Mouse (Mus musculus): Measurements from ENCODE around the gene Eefsec. TPM values are rescaled to one million over a fixed set of nuclear protein-coding genes. Genes with fewer than 3 reads are reported as not detected.

The Eefsec gene
- polyA plus RNA-seq, 1 experiment from 2014 or later, result 41.3 TPM

DNA sequence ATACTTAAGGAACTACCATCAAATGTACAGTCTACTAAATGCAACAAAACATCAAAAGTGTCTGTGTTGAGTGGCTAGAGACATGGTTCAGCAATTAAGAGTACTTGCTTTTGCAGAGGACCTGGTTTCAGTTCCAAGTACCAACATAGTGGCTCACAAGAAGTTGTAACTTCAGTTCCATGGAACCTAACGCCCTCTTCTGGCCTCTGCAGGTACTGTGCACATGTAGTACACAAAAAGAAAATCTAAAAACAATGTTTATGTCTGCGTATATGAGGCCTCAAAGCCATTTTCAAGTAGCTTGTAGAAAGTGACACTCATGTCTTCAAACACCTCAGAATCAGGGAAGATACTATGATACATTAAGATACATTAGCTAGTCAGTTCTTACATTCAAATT, 48.4 kb downstream of the Eefsec start:
- Histone ChIP-seq H3K27ac (ENCODE audit: low read depth, low read length) (no peak overlapping the region), H3K9ac (ENCODE audit: low read length) (no peak overlapping the region), H3K27me3 (ENCODE audit: control insufficient read depth, insufficient read depth, low read length) (no peaks in the 10 kb centered on the region), H3K4me2 (ENCODE audit: low read depth, low read length, severe bottlenecking) (no peak overlapping the region), H3K9me3 (ENCODE audit: control insufficient read depth, low read length) (no peaks in the 10 kb centered on the region), H3K4me3 (ENCODE audit: low read depth, low read length) (no peak overlapping the region), H3K4me1 (replicated peaks; ENCODE audit: control insufficient read depth, insufficient read depth, low read length) (0 out of 2 replicates have a peak, but pooled peaks cover 3% of the 10 kb centered on the region), H3K36me3 (ENCODE audit: control insufficient read depth, insufficient read depth, low read length) (no peaks in the 10 kb centered on the region)
- ATAC-seq (replicated peaks; ENCODE audit: low FRiP score) (no peak), DNase-seq (ENCODE audit: low spot score) (no peak)
- WGBS, result 73% methylated on average over 2 of the region's 2 CpGs

DNA sequence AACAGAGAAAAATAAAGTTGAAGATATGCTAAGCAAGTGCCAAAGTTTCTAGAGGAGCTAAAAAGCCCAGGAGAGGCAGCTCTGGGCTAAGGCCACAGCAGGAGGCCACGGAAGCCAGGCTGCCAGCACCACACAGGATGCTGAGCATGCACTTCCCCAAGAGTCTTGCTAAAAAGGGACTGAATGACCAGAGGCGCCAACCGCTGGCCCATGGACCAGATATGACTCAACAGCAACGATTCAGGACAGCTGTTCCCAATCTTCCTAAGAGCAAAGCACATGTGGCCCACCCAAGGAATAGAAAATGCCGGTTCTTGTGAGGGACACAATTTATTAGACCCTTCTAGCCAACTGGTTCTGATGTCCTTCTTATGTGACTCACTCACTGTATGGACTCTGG, 57.4 kb downstream of the Eefsec start:
- DNase-seq (ENCODE audit: low spot score) (no peak), ATAC-seq (replicated peaks; ENCODE audit: low FRiP score) (no peak)
- no peak overlapping the region for H3K4me2 ChIP-seq (ENCODE audit: low read depth, low read length, severe bottlenecking)
- H3K27me3 ChIP-seq (ENCODE audit: control insufficient read depth, insufficient read depth, low read length), result no peaks in the 10 kb centered on the region
- no peak overlapping the region for H3K4me3 ChIP-seq (ENCODE audit: low read depth, low read length)
- no peaks in the 10 kb centered on the region for H3K36me3 ChIP-seq (ENCODE audit: control insufficient read depth, insufficient read depth, low read length)
- 57% methylated on average over 5 of the region's 5 CpGs for WGBS
- no peak overlapping the region for H3K9ac ChIP-seq (ENCODE audit: low read length)
- peaks cover 18% of the 10 kb centered on the region for H3K4me1 ChIP-seq (replicated peaks; ENCODE audit: control insufficient read depth, insufficient read depth, low read length)
- H3K9me3 ChIP-seq (ENCODE audit: control insufficient read depth, low read length), result no peaks in the 10 kb centered on the region
- H3K27ac ChIP-seq (ENCODE audit: low read depth, low read length), result peak overlapping the region; percentile 21; the same call in 1 of the 2 replicates

DNA sequence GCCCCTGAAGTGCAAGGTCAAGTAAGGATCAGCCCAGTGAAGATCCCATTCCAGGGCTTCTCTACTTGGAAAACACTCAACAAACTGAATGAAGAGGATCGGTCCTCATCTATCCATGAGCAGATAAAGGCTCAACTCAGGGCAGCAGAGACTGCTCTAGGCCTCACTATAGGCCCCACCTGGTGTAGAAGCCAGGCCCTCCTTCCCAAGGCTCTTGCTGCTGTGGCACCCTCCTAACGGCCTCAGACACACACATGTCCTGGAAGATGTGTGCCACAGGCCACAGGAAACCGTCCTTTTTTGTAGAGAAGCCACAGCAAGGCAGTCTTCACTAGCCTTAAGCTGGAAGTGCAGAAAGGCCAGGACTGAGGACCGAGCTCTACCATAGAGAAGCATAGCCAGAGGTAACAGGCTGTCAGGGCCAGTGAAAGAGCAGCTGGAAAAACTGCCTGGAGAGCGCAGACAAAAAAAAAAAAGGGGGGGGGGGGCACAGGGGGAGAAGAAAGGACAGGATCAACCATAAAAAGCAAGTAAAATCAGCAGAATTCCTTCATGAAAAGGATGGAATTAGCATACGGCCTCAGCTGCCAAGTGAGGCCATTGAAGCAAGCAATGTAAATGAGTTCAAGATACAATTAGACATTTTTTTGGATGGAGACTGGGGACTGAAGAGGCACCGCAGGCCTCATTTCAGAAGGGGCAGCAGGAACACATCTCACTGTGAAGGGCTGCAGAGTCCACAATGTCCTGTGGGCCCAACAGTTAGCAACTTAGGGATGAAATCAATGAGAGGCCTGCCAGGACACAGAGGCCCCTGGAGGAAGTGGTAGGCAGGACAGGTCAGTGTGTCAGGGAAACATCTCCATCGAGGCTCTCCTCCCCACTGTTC, 58.3 kb downstream of the Eefsec start:
- Histone ChIP-seq H3K4me2 (ENCODE audit: low read depth, low read length, severe bottlenecking) (0 out of 2 replicates have a peak overlapping the region, but pooled peaks have one; percentile 15), H3K27me3 (ENCODE audit: control insufficient read depth, insufficient read depth, low read length) (no peaks in the 10 kb centered on the region), H3K4me3 (ENCODE audit: low read depth, low read length) (no peak overlapping the region), H3K4me1 (replicated peaks; ENCODE audit: control insufficient read depth, insufficient read depth, low read length) (peaks cover 18% of the 10 kb centered on the region), H3K36me3 (ENCODE audit: control insufficient read depth, insufficient read depth, low read length) (no peaks in the 10 kb centered on the region), H3K27ac (ENCODE audit: low read depth, low read length) (peak overlapping the region; percentile 83), H3K9me3 (ENCODE audit: control insufficient read depth, low read length) (no peaks in the 10 kb centered on the region), H3K9ac (ENCODE audit: low read length) (peak overlapping the region; percentile 35)
- ATAC-seq (replicated peaks; ENCODE audit: low FRiP score), result peak; percentile 63
- no peak for DNase-seq (ENCODE audit: low spot score)
- WGBS, result 44% methylated on average over 8 of the region's 8 CpGs

DNA sequence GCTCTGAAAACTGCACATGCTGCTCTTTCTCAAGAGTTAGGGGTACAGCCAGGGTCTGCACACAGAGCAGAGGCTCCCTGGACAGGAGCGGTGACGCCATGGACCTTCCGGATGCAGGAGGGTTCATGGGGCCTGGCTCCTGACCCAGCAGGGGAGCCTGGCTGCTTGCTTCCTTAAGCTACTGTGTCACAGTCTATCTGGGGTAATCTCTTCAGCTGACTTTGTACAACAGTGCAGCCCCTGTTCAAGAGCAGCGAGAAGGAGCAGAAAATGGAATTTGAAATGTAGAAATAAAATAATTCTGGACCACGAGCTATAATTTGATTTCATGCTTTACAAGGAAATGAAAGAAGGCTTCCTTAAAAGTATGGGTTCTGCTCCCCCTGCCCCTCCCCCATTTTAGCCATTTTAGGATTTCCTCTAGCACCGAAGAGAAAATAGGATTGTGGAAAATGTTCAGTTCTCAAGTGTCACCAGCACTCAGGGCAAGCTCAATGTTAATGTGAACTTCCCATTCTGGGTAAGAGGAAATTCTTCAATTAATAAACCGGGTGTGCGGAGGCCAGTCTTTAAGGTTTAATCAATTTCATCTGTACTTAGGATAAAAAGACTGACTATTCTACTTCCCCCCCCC, 61.8 kb downstream of the Eefsec start:
- no peak overlapping the region for H3K9ac ChIP-seq (ENCODE audit: low read length)
- H3K27ac ChIP-seq (ENCODE audit: low read depth, low read length), result no peak overlapping the region
- H3K4me3 ChIP-seq (ENCODE audit: low read depth, low read length), result no peak overlapping the region
- no peak for DNase-seq (ENCODE audit: low spot score)
- WGBS, result 68% methylated on average over 8 of the region's 8 CpGs
- peaks cover 18% of the 10 kb centered on the region for H3K4me1 ChIP-seq (replicated peaks; ENCODE audit: control insufficient read depth, insufficient read depth, low read length)
- no peak for ATAC-seq (replicated peaks; ENCODE audit: low FRiP score)
- no peak overlapping the region for H3K4me2 ChIP-seq (ENCODE audit: low read depth, low read length, severe bottlenecking)
- no peaks in the 10 kb centered on the region for H3K9me3 ChIP-seq (ENCODE audit: control insufficient read depth, low read length)
- no peaks in the 10 kb centered on the region for H3K36me3 ChIP-seq (ENCODE audit: control insufficient read depth, insufficient read depth, low read length)
- H3K27me3 ChIP-seq (ENCODE audit: control insufficient read depth, insufficient read depth, low read length), result no peaks in the 10 kb centered on the region

DNA sequence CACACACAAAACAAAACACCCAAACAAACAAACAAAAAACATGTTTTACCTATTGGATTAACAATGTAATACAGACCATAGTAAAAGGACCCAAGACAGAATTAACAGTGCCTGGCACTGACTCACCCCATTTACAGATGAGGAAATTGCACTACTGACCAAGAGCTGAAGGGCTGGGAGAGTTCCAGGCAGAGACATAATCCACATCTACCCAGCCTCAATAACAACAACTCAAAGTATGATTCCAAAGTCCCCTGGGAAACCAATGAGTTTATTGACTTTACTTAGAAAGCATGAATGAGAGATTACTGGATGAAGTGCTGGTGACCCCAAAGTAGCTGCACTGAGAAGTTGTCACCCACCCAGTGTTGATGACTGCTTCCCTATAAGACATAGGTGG, 62.6 kb downstream of the Eefsec start:
- H3K9ac ChIP-seq (ENCODE audit: low read length), result no peak overlapping the region
- H3K4me1 ChIP-seq (replicated peaks; ENCODE audit: control insufficient read depth, insufficient read depth, low read length), result peaks cover 16% of the 10 kb centered on the region
- no peaks in the 10 kb centered on the region for H3K36me3 ChIP-seq (ENCODE audit: control insufficient read depth, insufficient read depth, low read length)
- no peaks in the 10 kb centered on the region for H3K27me3 ChIP-seq (ENCODE audit: control insufficient read depth, insufficient read depth, low read length)
- H3K4me3 ChIP-seq (ENCODE audit: low read depth, low read length), result no peak overlapping the region
- DNase-seq (ENCODE audit: low spot score), result no peak
- no peak for ATAC-seq (replicated peaks; ENCODE audit: low FRiP score)
- no peak overlapping the region for H3K4me2 ChIP-seq (ENCODE audit: low read depth, low read length, severe bottlenecking)
- no peaks in the 10 kb centered on the region for H3K9me3 ChIP-seq (ENCODE audit: control insufficient read depth, low read length)
- H3K27ac ChIP-seq (ENCODE audit: low read depth, low read length), result no peak overlapping the region

DNA sequence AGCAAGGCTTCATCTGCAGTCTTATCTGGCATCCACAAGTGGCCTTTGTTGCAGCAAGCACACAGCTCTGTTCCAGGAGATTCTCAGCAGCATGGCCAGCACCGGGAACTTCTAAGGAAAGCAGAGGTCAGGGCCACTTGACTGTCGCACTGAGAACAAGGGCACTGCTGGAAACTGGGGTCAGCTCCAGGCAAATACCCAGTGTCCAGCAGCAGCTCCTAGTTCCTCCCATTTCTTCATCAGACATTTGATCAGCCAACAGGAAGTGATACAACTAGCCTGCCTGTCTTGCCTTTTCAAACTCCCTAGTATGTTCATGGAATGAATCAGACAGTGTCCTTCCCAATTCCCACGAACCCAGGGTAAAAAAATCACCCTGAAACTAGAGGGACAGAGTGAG, 66.6 kb downstream of the Eefsec start:
- H3K4me1 ChIP-seq (replicated peaks; ENCODE audit: control insufficient read depth, insufficient read depth, low read length), result no peaks in the 10 kb centered on the region; the same call in 1 of the 2 replicates
- H3K27me3 ChIP-seq (ENCODE audit: control insufficient read depth, insufficient read depth, low read length), result no peaks in the 10 kb centered on the region
- no peaks in the 10 kb centered on the region; the same call in 1 of the 2 replicates for H3K36me3 ChIP-seq (ENCODE audit: control insufficient read depth, insufficient read depth, low read length)
- 43% methylated on average over 3 of the region's 3 CpGs for WGBS
- DNase-seq (ENCODE audit: low spot score) (no peak), ATAC-seq (replicated peaks; ENCODE audit: low FRiP score) (no peak)
- no peak overlapping the region for H3K4me3 ChIP-seq (ENCODE audit: low read depth, low read length)
- H3K4me2 ChIP-seq (ENCODE audit: low read depth, low read length, severe bottlenecking), result no peak overlapping the region
- no peak overlapping the region for H3K9ac ChIP-seq (ENCODE audit: low read length)
- no peaks in the 10 kb centered on the region for H3K9me3 ChIP-seq (ENCODE audit: control insufficient read depth, low read length)
- no peak overlapping the region for H3K27ac ChIP-seq (ENCODE audit: low read depth, low read length)

DNA sequence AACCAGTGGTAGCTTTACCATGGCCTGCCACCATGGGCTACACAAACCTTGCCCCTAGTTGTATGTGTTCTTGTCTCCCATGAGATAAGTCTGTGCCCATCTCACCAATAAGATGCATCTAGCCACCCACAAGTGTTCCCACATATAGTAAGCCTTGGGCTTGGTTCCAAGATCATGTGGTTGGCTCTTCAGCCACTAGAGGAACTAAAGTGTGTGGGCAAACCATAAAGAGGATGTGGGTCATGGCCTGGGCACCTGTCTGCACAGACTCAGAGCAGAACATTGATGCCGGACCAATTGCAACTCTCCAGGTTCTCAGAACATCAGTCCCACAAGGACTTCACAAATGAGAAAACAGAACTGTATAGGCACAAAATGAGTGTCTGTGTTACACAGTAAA, 67.5 kb downstream of the Eefsec start:
- 89% methylated on average over 1 of the region's 1 CpGs for WGBS
- H3K27ac ChIP-seq (ENCODE audit: low read depth, low read length), result no peak overlapping the region
- no peaks in the 10 kb centered on the region; the same call in 1 of the 2 replicates for H3K36me3 ChIP-seq (ENCODE audit: control insufficient read depth, insufficient read depth, low read length)
- H3K9me3 ChIP-seq (ENCODE audit: control insufficient read depth, low read length), result no peaks in the 10 kb centered on the region
- no peak overlapping the region for H3K4me2 ChIP-seq (ENCODE audit: low read depth, low read length, severe bottlenecking)
- no peak overlapping the region for H3K9ac ChIP-seq (ENCODE audit: low read length)
- H3K4me3 ChIP-seq (ENCODE audit: low read depth, low read length), result no peak overlapping the region
- ATAC-seq (replicated peaks; ENCODE audit: low FRiP score) (no peak), DNase-seq (ENCODE audit: low spot score) (no peak)
- no peaks in the 10 kb centered on the region for H3K4me1 ChIP-seq (replicated peaks; ENCODE audit: control insufficient read depth, insufficient read depth, low read length)
- H3K27me3 ChIP-seq (ENCODE audit: control insufficient read depth, insufficient read depth, low read length), result no peaks in the 10 kb centered on the region

DNA sequence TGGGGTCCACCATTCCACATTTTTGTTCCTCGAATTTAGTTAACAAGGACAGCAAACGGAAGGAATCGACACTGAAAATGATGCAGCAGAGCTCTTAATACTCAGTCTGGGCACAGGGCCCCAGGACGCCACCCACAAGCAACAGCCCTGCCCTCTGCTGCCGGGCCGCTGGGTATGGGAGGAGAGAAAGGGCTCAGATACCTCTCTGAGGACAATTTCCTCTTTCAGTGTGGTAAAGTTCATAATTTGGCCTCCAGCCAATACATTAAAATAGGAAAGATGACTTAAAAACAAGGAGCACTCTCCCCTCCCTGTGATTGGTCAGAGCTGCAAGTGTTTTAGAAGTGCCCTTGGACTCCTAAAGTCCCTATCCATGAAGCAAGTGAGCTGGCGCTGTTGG, 72.1 kb downstream of the Eefsec start:
- H3K27ac ChIP-seq (ENCODE audit: low read depth, low read length), result no peak overlapping the region
- no peaks in the 10 kb centered on the region; the same call in 1 of the 2 replicates for H3K36me3 ChIP-seq (ENCODE audit: control insufficient read depth, insufficient read depth, low read length)
- no peaks in the 10 kb centered on the region for H3K4me1 ChIP-seq (replicated peaks; ENCODE audit: control insufficient read depth, insufficient read depth, low read length)
- WGBS, result 87% methylated on average over 7 of the region's 7 CpGs
- DNase-seq (ENCODE audit: low spot score) (no peak), ATAC-seq (replicated peaks; ENCODE audit: low FRiP score) (no peak)
- no peak overlapping the region for H3K4me3 ChIP-seq (ENCODE audit: low read depth, low read length)
- no peaks in the 10 kb centered on the region for H3K27me3 ChIP-seq (ENCODE audit: control insufficient read depth, insufficient read depth, low read length)
- no peaks in the 10 kb centered on the region for H3K9me3 ChIP-seq (ENCODE audit: control insufficient read depth, low read length)
- no peak overlapping the region for H3K4me2 ChIP-seq (ENCODE audit: low read depth, low read length, severe bottlenecking)
- H3K9ac ChIP-seq (ENCODE audit: low read length), result no peak overlapping the region
